Mouse (Mus musculus): ENCODE measurements at regions not wholly inside any gene's neighbourhood (a gene's known extent, or its start where the extent isn't known, plus 50 kb on each side); places are given as distances from the start of the nearest gene placed in this dataset.

- no peak for DNase-seq (ENCODE audit: low read depth, low spot score)
- no peak for TF ChIP-seq BHLHE40 (IDR thresholded peaks at IDR 0.05; ENCODE audit: borderline replicate concordance, low read depth, low read length)
- no peak for TF ChIP-seq ZMIZ1 (IDR thresholded peaks at IDR 0.05; ENCODE audit: low read depth, low read length)
- TF ChIP-seq HCFC1 (IDR thresholded peaks at IDR 0.05; ENCODE audit: low read depth, low read length), result no peak
- no peak for TF ChIP-seq NELFE (IDR thresholded peaks at IDR 0.05; ENCODE audit: low read depth, low read length)
Observed at GRCm38 (mm10) chr4:54353657-54354390, 528.0 kb downstream of the Tmem38b start.

GRCm38 (mm10) chr4:54354391-54354726 lies 528.5 kb downstream of the Tmem38b start:
- H3K27ac ChIP-seq (ENCODE audit: control insufficient read depth, low read depth, low read length), result no peak overlapping the region

More at GRCm38 (mm10) chr4:54353657-54354390, 528.0 kb downstream of the Tmem38b start:
- H3K36me3 ChIP-seq (ENCODE audit: control insufficient read depth in 1 of 2, insufficient read depth in 2 of 2, low read length in 2 of 2), result no peaks in the 10 kb centered on the region
- H3K27me3 ChIP-seq (ENCODE audit: control insufficient read depth in 1 of 2, insufficient read depth in 2 of 2, low read length in 2 of 2), result no peaks in the 10 kb centered on the region
- H3K4me1 ChIP-seq (ENCODE audit: control insufficient read depth in 1 of 2, insufficient read depth in 2 of 2, low read length in 2 of 2), result no peaks in the 10 kb centered on the region
- no peak overlapping the region for H3K9ac ChIP-seq (ENCODE audit: control insufficient read depth, low read depth, low read length, poor library complexity, severe bottlenecking)
- H3K27ac ChIP-seq (ENCODE audit: control insufficient read depth, low read depth, low read length), result no peak overlapping the region
- H3K9me3 ChIP-seq (replicated peaks; ENCODE audit: insufficient read depth, low read length), result no peaks in the 10 kb centered on the region
- H3K79me2 ChIP-seq (ENCODE audit: control insufficient read depth, insufficient read depth, low read length, poor library complexity), result no peaks in the 10 kb centered on the region
- no peak overlapping the region for H3K4me3 ChIP-seq (ENCODE audit: control insufficient read depth in 1 of 2, insufficient read depth in 1 of 2, low read depth in 2 of 2, low read length in 2 of 2)

GRCm38 (mm10) chr4:54355381-54356040 lies 529.7 kb downstream of the Tmem38b start:
- Histone ChIP-seq H3K36me3 (ENCODE audit: control insufficient read depth in 1 of 2, insufficient read depth in 2 of 2, low read length in 2 of 2) (no peaks in the 10 kb centered on the region), H3K9ac (ENCODE audit: control insufficient read depth, low read depth, low read length, poor library complexity, severe bottlenecking) (no peak overlapping the region), H3K27me3 (ENCODE audit: control insufficient read depth in 1 of 2, insufficient read depth in 2 of 2, low read length in 2 of 2) (no peaks in the 10 kb centered on the region), H3K79me2 (ENCODE audit: control insufficient read depth, insufficient read depth, low read length, poor library complexity) (no peaks in the 10 kb centered on the region), H3K4me1 (ENCODE audit: control insufficient read depth in 1 of 2, insufficient read depth in 2 of 2, low read length in 2 of 2) (no peaks in the 10 kb centered on the region), H3K27ac (ENCODE audit: control insufficient read depth, low read depth, low read length) (no peak overlapping the region), H3K4me3 (ENCODE audit: control insufficient read depth in 1 of 2, insufficient read depth in 1 of 2, low read depth in 2 of 2, low read length in 2 of 2) (no peak overlapping the region), H3K9me3 (replicated peaks; ENCODE audit: insufficient read depth, low read length) (no peaks in the 10 kb centered on the region)
- DNase-seq (ENCODE audit: low read depth, low spot score), result no peak
- no peak for TF ChIP-seq RAD21 (IDR thresholded peaks at IDR 0.05; ENCODE audit: low read depth, low read length)
- no peak for TF ChIP-seq EP300 (IDR thresholded peaks at IDR 0.05; ENCODE audit: low read depth in 1 of 2, low read length in 2 of 2)
- TF ChIP-seq POLR2AphosphoS5 (IDR thresholded peaks at IDR 0.05; ENCODE audit: borderline replicate concordance, low read depth, low read length), result no peak
- no peak for TF ChIP-seq MXI1 (IDR thresholded peaks at IDR 0.05; ENCODE audit: low read depth, low read length)

More at GRCm38 (mm10) chr4:54354391-54354726, 528.5 kb downstream of the Tmem38b start:
- no peak overlapping the region for H3K4me3 ChIP-seq (ENCODE audit: control insufficient read depth in 1 of 2, insufficient read depth in 1 of 2, low read depth in 2 of 2, low read length in 2 of 2)
- TF ChIP-seq SIN3A (IDR thresholded peaks at IDR 0.05; ENCODE audit: low read length) (no peak), CHD1 (IDR thresholded peaks at IDR 0.05; ENCODE audit: low read depth, low read length) (no peak), HCFC1 (IDR thresholded peaks at IDR 0.05; ENCODE audit: low read depth, low read length) (no peak), MAX (IDR thresholded peaks at IDR 0.05; ENCODE audit: low read length) (no peak), TCF12 (IDR thresholded peaks at IDR 0.05; ENCODE audit: low read depth, low read length) (no peak), TAL1 (IDR thresholded peaks at IDR 0.05; ENCODE audit: low read length) (no peak), GATA1 (IDR thresholded peaks at IDR 0.05; ENCODE audit: low read depth, low read length) (no peak), ZC3H11A (IDR thresholded peaks at IDR 0.05; ENCODE audit: low read depth, low read length) (no peak), SMC3 (IDR thresholded peaks at IDR 0.05; ENCODE audit: low read depth, low read length) (no peak), POLR2AphosphoS5 (IDR thresholded peaks at IDR 0.05; ENCODE audit: borderline replicate concordance, low read depth, low read length) (no peak), CHD2 (IDR thresholded peaks at IDR 0.05; ENCODE audit: low read length) (no peak), ZNF384 (IDR thresholded peaks at IDR 0.05; ENCODE audit: low read depth, low read length) (no peak), TBP (IDR thresholded peaks at IDR 0.05; ENCODE audit: low read depth, low read length) (no peak), CTCF (IDR thresholded peaks at IDR 0.05 in 2 of 3, conservative IDR thresholded peaks at IDR 0.05 in 1 of 3; ENCODE audit: control insufficient read depth in 1 of 3, insufficient read depth in 1 of 3, low read depth in 2 of 3, low read length in 3 of 3, poor library complexity in 1 of 3, severe bottlenecking in 1 of 3) (no peak), E2F4 (IDR thresholded peaks at IDR 0.05; ENCODE audit: borderline replicate concordance, low read depth, low read length) (no peak), MYC (IDR thresholded peaks at IDR 0.05; ENCODE audit: low read depth, low read length) (no peak)
- DNase-seq (ENCODE audit: low read depth, low spot score), result no peak
- no peaks in the 10 kb centered on the region for H3K4me1 ChIP-seq (ENCODE audit: control insufficient read depth in 1 of 2, insufficient read depth in 2 of 2, low read length in 2 of 2)
- H3K27me3 ChIP-seq (ENCODE audit: control insufficient read depth in 1 of 2, insufficient read depth in 2 of 2, low read length in 2 of 2), result no peaks in the 10 kb centered on the region
- no peaks in the 10 kb centered on the region for H3K9me3 ChIP-seq (replicated peaks; ENCODE audit: insufficient read depth, low read length)
- H3K79me2 ChIP-seq (ENCODE audit: control insufficient read depth, insufficient read depth, low read length, poor library complexity), result no peaks in the 10 kb centered on the region
- H3K36me3 ChIP-seq (ENCODE audit: control insufficient read depth in 1 of 2, insufficient read depth in 2 of 2, low read length in 2 of 2), result no peaks in the 10 kb centered on the region
- no peak overlapping the region for H3K9ac ChIP-seq (ENCODE audit: control insufficient read depth, low read depth, low read length, poor library complexity, severe bottlenecking)
